Mouse (Mus musculus) forebrain, embryonic 14.5 days (tissue): ENCODE measurements around the gene Spg20. TPM values are rescaled to one million over a fixed set of nuclear protein-coding genes. Genes with fewer than 3 reads are reported as not detected.

Experiments used
- ATAC-seq: fragments of 200-750 bp; cut with Nextera tagmentation; 2 replicates; pipeline ENCODE4 v1.8.0; 2017; ENCODE audit warnings: mild to moderate bottlenecking, moderate library complexity
- DNase-seq: peaks from one replicate; pipeline ENCODE4 v3.0.0-alpha.2; 2015; ENCODE audit warnings: low spot score
- H3K27ac ChIP-seq: fragments of 300-500 bp; sonication (generic); 2 replicates; pipeline ENCODE4 v1.5.1; 2014; ENCODE audit warnings: low read depth, mild to moderate bottlenecking, control low read depth, low read length, moderate library complexity
- H3K27me3 ChIP-seq: fragments of 300-500 bp; sonication (generic); replicated peaks from 2 replicates; pipeline ENCODE4 v1.6.1; 2014; ENCODE audit warnings: low read length, control low read depth, mixed read lengths; ENCODE audit not compliant: control insufficient read depth, insufficient read depth
- H3K36me3 ChIP-seq: fragments of 300-500 bp; sonication (generic); 2 replicates; pipeline ENCODE4 v1.6.1; 2014; ENCODE audit warnings: low read length, control low read depth; ENCODE audit not compliant: control insufficient read depth, insufficient read depth
- H3K4me1 ChIP-seq: fragments of 300-500 bp; sonication (generic); 2 replicates; pipeline ENCODE4 v1.6.1; 2014; ENCODE audit warnings: antibody characterized with exemption, low read length, control low read depth; ENCODE audit not compliant: control insufficient read depth, insufficient read depth
- H3K4me2 ChIP-seq: fragments of 300-500 bp; sonication (generic); 2 replicates; pipeline ENCODE4 v1.6.1; 2014; ENCODE audit warnings: mild to moderate bottlenecking, control low read depth, low read length
- H3K4me3 ChIP-seq: fragments of 300-500 bp; sonication (generic); 2 replicates; pipeline ENCODE4 v1.5.1; 2014; ENCODE audit warnings: low read depth, low read length, control low read depth
- H3K9ac ChIP-seq: fragments of 300-500 bp; sonication (generic); 2 replicates; pipeline ENCODE4 v1.6.1; 2014; ENCODE audit warnings: mild to moderate bottlenecking, low read length, control low read depth, moderate library complexity
- H3K9me3 ChIP-seq: fragments of 300-500 bp; sonication (generic); replicated peaks from 2 replicates; pipeline ENCODE4 v1.6.1; 2016; ENCODE audit warnings: low read length, control low read depth, mixed read lengths; ENCODE audit not compliant: control insufficient read depth
- WGBS: fragments of 180-500 bp; shearing (Covaris S2); extraction: QIAGEN DNeasy Blood & Tissue Kit; methylation state at CpG from one replicate; pipeline ENCODE4 v1.1.7; 2014; 5-methylcytosine and 5-hydroxymethylcytosine counted together
- microRNA-seq: library from miRNA; unstranded; fragments of <30 nt; microRNA quantifications from one replicate; pipeline ENCODE4, GENCODE M21; 2016
- polyA plus RNA-seq: library from polyadenylated mRNA; unstranded; fragments of >200 nt; fragmentation: Nextera tagmentation; extraction: Ambion mirVana; gene quantifications from 2 replicates; pipeline ENCODE4 v1.2.1, GENCODE M21; 2014

Spg20 gene
- polyA plus RNA-seq, 1 experiment from 2014 or later, result 17.7 TPM

DNA sequence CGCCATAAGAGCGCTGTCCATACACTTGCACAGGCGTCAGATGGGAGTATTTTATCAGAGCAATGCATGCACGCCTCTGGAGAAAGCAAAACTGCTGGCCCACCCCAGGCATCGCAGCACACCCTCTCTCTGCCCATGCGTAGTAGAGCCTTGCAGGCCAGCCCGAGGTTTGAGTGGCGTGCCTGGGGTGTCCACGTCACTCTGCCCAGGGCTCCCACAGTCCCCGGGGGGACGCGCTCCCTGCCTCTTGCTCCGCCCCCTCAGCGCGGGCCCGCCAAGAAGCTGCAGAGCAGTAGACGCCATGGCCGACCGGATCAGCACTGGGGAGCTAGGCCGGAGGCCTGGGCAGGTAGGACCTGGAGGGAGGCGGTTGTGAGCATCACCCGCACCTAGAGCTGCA is 69.9 kb downstream of the Spg20 start, which contains the start of gene Sohlh2:
Gene Sohlh2, plus strand, starts transcription at position 263 of the 400 bp plus-strand sequence.
- no peak within 1 kb of the TSS for H3K9ac ChIP-seq
- no peaks in the 10 kb centered on the region for H3K4me1 ChIP-seq
- WGBS, result 92% methylated on average over 22 of the region's 22 CpGs
- H3K9me3 ChIP-seq, result no peaks in the 10 kb centered on the region
- no peaks in the 10 kb centered on the region for H3K36me3 ChIP-seq
- no peak within 1 kb of the TSS for H3K4me2 ChIP-seq
- H3K4me3 ChIP-seq, result no peak within 1 kb of the TSS
- no peak within 1 kb of the TSS for H3K27ac ChIP-seq
- ATAC-seq, result no peak
- no peak for DNase-seq
- no peaks in the 10 kb centered on the region for H3K27me3 ChIP-seq

Small RNA genes within 50 kb of the gene (microRNA-seq; reads per million reads assigned to microRNA genes)
- gene Gm22029, result not detected

Other genes starting within 250 kb of the Spg20 start
- 1.4 and 1.5 TPM in 2 replicates for gene Sertm1, start 196.2 kb upstream of the Spg20 start, polyA plus RNA-seq
- gene Ccna1, start 56.6 kb upstream of the Spg20 start, polyA plus RNA-seq, result 2.7 and 3.4 TPM in 2 replicates
- 0.07 TPM in 1 of 2 replicates, not detected in the other for gene Ccdc169, start 25.2 kb downstream of the Spg20 start, polyA plus RNA-seq
- not detected in 2 replicates for gene Sohlh2, start 69.9 kb downstream of the Spg20 start, polyA plus RNA-seq
- gene Dclk1, start 130.3 kb downstream of the Spg20 start, polyA plus RNA-seq, result 140 and 192 TPM in 2 replicates